Mouse (Mus musculus) midbrain, embryonic 11.5 days (tissue): ENCODE data around the gene Tmprss9. TPM values are rescaled to one million over a fixed set of nuclear protein-coding genes. Genes with fewer than 3 reads are reported as not detected.

ENCODE experiments used
- ATAC-seq: fragments of 200-750 bp; cut with Nextera tagmentation; 2 replicates; pipeline ENCODE4 v1.8.0; 2017; ENCODE audit warnings: moderate TSS enrichment, moderate library complexity; ENCODE audit not compliant: low FRiP score
- DNase-seq: peaks from one replicate; pipeline ENCODE4 v3.0.0; 2015; ENCODE audit warnings: low spot score; ENCODE audit errors: missing footprints
- H3K27ac ChIP-seq: fragments of 300-500 bp; sonication (generic); 2 replicates; pipeline ENCODE4 v1.5.1; 2014; ENCODE audit warnings: low read depth, low read length
- H3K27me3 ChIP-seq: fragments of 300-500 bp; sonication (generic); 2 replicates; pipeline ENCODE4 v1.6.1; 2014; ENCODE audit warnings: mild to moderate bottlenecking, low read length, moderate library complexity, mixed read lengths; ENCODE audit not compliant: control insufficient read depth, insufficient read depth
- H3K36me3 ChIP-seq: fragments of 300-500 bp; sonication (generic); 2 replicates; pipeline ENCODE4 v1.6.1; 2014; ENCODE audit warnings: mild to moderate bottlenecking, low read length, moderate library complexity, mixed read lengths; ENCODE audit not compliant: control insufficient read depth, insufficient read depth
- H3K4me1 ChIP-seq: fragments of 300-500 bp; sonication (generic); 2 replicates; pipeline ENCODE4 v1.6.1; 2014; ENCODE audit warnings: low read length; ENCODE audit not compliant: control insufficient read depth, insufficient read depth
- H3K4me2 ChIP-seq: fragments of 300-500 bp; sonication (generic); 2 replicates; pipeline ENCODE4 v1.6.1; 2014; ENCODE audit warnings: mild to moderate bottlenecking, moderate library complexity
- H3K4me3 ChIP-seq: fragments of 300-500 bp; sonication (generic); 2 replicates; pipeline ENCODE4 v1.5.1; 2014; ENCODE audit warnings: low read depth, low read length
- H3K9ac ChIP-seq: fragments of 300-500 bp; sonication (generic); 2 replicates; pipeline ENCODE4 v1.6.1; 2014; ENCODE audit warnings: low read length
- H3K9me3 ChIP-seq: fragments of 300-500 bp; sonication (generic); 2 replicates; pipeline ENCODE4 v1.6.1; 2016; ENCODE audit warnings: low read length; ENCODE audit not compliant: control insufficient read depth
- WGBS: fragments of 180-500 bp; shearing (Covaris S2); extraction: QIAGEN DNeasy Blood & Tissue Kit; methylation state at CpG from one replicate; pipeline ENCODE4 v1.1.7; 2014; 5-methylcytosine and 5-hydroxymethylcytosine counted together
- polyA plus RNA-seq: library from polyadenylated mRNA; unstranded; fragments of >200 nt; fragmentation: Nextera tagmentation; extraction: Ambion mirVana; gene quantifications from 2 replicates; pipeline ENCODE4 v1.2.1, GENCODE M21; 2014

Tmprss9 gene
- polyA plus RNA-seq, 1 experiment from 2014 or later, result not detected

DNA sequence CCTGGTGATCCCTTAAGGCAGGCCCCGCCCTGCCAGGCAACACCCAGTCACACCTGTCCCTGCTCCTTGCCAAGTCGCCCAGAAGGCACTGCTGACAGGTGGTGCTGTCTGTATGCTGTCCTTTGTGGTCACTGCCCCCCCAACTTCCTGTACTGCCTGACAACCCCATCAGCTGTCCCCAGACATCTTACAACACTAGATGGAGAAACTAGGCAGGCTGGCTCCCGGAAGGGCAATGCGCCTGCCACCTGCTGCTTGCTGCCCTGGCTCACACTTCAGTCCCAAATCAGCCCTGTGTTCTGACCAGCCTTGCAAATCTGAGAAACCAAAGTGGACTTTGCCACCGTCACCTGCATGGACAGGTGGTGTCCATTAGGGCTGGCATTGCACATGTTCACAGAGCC is 42.6 kb downstream of the Tmprss9 start:
- WGBS, result 91% methylated on average over 5 of the region's 5 CpGs
- DNase-seq (no peak), ATAC-seq (no peak)
- H3K4me1 ChIP-seq, result peaks cover 8% of the 10 kb centered on the region; the same call in 1 of the 2 replicates
- no peak overlapping the region for H3K4me2 ChIP-seq
- no peak overlapping the region for H3K4me3 ChIP-seq
- H3K9ac ChIP-seq, result no peak overlapping the region
- H3K36me3 ChIP-seq, result peaks cover 5% of the 10 kb centered on the region; the same call in 1 of the 2 replicates
- H3K27ac ChIP-seq, result no peak overlapping the region
- no peaks in the 10 kb centered on the region for H3K27me3 ChIP-seq
- no peaks in the 10 kb centered on the region for H3K9me3 ChIP-seq

DNA sequence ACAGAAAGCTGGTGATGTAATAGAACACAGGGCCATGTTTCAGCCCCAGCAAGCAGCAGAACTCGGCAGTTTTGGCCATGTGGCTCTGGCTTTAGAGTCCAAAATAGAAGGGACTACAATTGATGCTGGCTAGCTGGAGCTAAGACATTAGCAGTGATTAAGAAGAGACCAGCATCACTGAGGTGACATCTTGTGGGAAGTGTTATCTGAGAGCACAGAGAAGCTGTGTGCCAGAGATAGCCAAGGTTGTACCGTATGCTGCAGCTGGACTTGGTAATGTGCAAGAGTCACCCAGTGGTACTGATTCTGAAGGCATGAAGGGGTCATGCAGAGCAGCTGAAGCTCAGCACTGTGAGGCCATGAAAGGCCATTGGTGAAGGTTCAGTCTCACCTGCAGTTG is 43.6 kb downstream of the Tmprss9 start:
- Histone ChIP-seq H3K27ac (no peak overlapping the region), H3K4me1 (peaks cover 8% of the 10 kb centered on the region; the same call in 1 of the 2 replicates), H3K36me3 (peaks cover 3% of the 10 kb centered on the region; the same call in 1 of the 2 replicates), H3K9me3 (no peaks in the 10 kb centered on the region), H3K9ac (no peak overlapping the region), H3K27me3 (no peaks in the 10 kb centered on the region), H3K4me3 (no peak overlapping the region), H3K4me2 (no peak overlapping the region)
- ATAC-seq (no peak), DNase-seq (no peak)
- 90% methylated on average over 2 of the region's 2 CpGs for WGBS

- Histone ChIP-seq H3K27ac (no peak overlapping the region), H3K27me3 (no peaks in the 10 kb centered on the region), H3K36me3 (0 out of 2 replicates have a peak, but pooled peaks cover 2% of the 10 kb centered on the region), H3K4me2 (no peak overlapping the region), H3K9me3 (no peaks in the 10 kb centered on the region), H3K4me1 (peaks cover 8% of the 10 kb centered on the region; the same call in 1 of the 2 replicates), H3K4me3 (no peak overlapping the region), H3K9ac (no peak overlapping the region)
- ATAC-seq (no peak), DNase-seq (no peak)
- 94% methylated on average over 4 of the region's 4 CpGs for WGBS
Observed at GRCm38 (mm10) chr10:80915736-80916135, 44.1 kb downstream of the Tmprss9 start.

- H3K9ac ChIP-seq, result peak overlapping the region; percentile 86
- WGBS, result 2% methylated on average over 15 of the region's 15 CpGs
- peaks cover 11% of the 10 kb centered on the region; the same call in 1 of the 2 replicates for H3K4me1 ChIP-seq
- peak overlapping the region; percentile 98 for H3K4me2 ChIP-seq
- H3K27me3 ChIP-seq, result no peaks in the 10 kb centered on the region
- no peak for DNase-seq
- H3K36me3 ChIP-seq, result 0 out of 2 replicates have a peak, but pooled peaks cover 2% of the 10 kb centered on the region
- H3K4me3 ChIP-seq, result peak overlapping the region; percentile 67
- H3K27ac ChIP-seq, result peak overlapping the region; percentile 5; the same call in 1 of the 2 replicates
- ATAC-seq, result peak; percentile 52
- no peaks in the 10 kb centered on the region for H3K9me3 ChIP-seq
Observed at GRCm38 (mm10) chr10:80917336-80917778, 45.7 kb downstream of the Tmprss9 start.

- WGBS, result under 1% methylated on average over 61 of the region's 61 CpGs
- peak; percentile 96 for DNase-seq
- H3K4me2 ChIP-seq, result peak within 1 kb of the TSS; percentile 98
- H3K36me3 ChIP-seq, result 0 out of 2 replicates have a peak, but pooled peaks cover 2% of the 10 kb centered on the region
- peak within 1 kb of the TSS; percentile 5; the same call in 1 of the 2 replicates for H3K27ac ChIP-seq
- ATAC-seq, result peak; percentile 61
- no peaks in the 10 kb centered on the region for H3K27me3 ChIP-seq
- H3K4me3 ChIP-seq, result peak within 1 kb of the TSS; percentile 67
- peaks cover 11% of the 10 kb centered on the region; the same call in 1 of the 2 replicates for H3K4me1 ChIP-seq
- peak within 1 kb of the TSS; percentile 86 for H3K9ac ChIP-seq
- no peaks in the 10 kb centered on the region for H3K9me3 ChIP-seq
Observed at GRCm38 (mm10) chr10:80917779-80918434, 46.3 kb downstream of the Tmprss9 start, which contains the start of gene Lmnb2. Gene Lmnb2 (minus strand): TSS chr10:80918245.

DNA sequence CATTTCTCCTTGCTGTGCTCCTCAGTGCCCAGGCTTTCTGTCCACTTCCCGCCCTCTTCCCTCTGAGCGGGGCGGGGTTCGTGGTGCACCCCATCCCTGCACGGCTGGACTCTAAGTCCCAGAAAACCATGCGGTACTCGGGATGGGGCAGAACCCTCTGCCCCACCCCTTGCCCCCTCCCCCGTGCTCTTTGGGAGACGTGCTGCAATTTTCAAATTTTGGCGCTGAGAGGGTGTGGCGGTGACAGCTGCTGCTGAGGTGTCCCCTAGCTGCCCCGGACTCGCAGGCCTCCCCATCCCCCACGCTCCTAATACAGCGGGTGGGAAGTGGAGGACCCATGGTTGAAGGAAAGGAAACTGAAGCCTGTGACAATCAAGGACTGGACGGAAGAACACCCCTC is 50.3 kb downstream of the Tmprss9 start:
- Histone ChIP-seq H3K4me2 (peak overlapping the region; percentile 34), H3K27me3 (no peaks in the 10 kb centered on the region), H3K9me3 (no peaks in the 10 kb centered on the region), H3K27ac (no peak overlapping the region), H3K36me3 (no peaks in the 10 kb centered on the region), H3K4me1 (peaks cover 8% of the 10 kb centered on the region; the same call in 1 of the 2 replicates), H3K4me3 (peak overlapping the region; percentile 9), H3K9ac (peak overlapping the region; percentile 29)
- DNase-seq (peak; percentile 92), ATAC-seq (peak; percentile 30; the same call in 1 of the 2 replicates)
- 5% methylated on average over 16 of the region's 16 CpGs for WGBS

DNA sequence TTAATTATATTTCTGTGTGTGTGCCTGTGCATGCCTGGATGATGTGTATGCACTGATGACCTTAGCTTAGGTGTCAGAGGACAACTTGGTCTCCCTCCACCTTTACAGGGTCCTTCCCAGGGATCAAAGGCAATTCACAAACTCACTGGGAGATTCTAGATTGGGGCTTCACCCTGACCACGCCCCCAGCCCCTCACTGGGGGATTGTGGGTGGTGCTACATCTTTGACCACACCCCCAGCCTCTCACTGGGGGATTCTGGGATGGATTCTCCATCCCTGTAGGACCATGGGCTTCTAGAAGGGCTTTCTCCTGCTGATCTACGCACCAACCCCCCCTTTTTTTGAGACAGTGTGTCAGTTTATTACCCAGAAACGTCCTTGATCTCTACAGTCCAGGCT is 53.8 kb downstream of the Tmprss9 start:
- Histone ChIP-seq H3K4me3 (no peak overlapping the region), H3K27me3 (peaks cover 2% of the 10 kb centered on the region)

GRCm38 (mm10) chr10:80928586-80929298 is 57.1 kb downstream of the Tmprss9 start:
- under 1% methylated on average over 47 of the region's 48 CpGs for WGBS

More for the DNA sequence above, 53.8 kb downstream of the Tmprss9 start:
- ATAC-seq (no peak), DNase-seq (no peak)
- Histone ChIP-seq H3K9ac (no peak overlapping the region), H3K4me1 (peaks cover 18% of the 10 kb centered on the region), H3K27ac (no peak overlapping the region), H3K36me3 (no peaks in the 10 kb centered on the region), H3K4me2 (no peak overlapping the region), H3K9me3 (no peaks in the 10 kb centered on the region)
- WGBS, result 51% methylated on average over 3 of the region's 3 CpGs

More at GRCm38 (mm10) chr10:80928586-80929298, 57.1 kb downstream of the Tmprss9 start:
- Histone ChIP-seq H3K9ac (peak overlapping the region; percentile 65), H3K36me3 (no peaks in the 10 kb centered on the region), H3K4me2 (peak overlapping the region; percentile 89), H3K27me3 (peaks cover 34% of the 10 kb centered on the region), H3K4me1 (peaks cover 43% of the 10 kb centered on the region), H3K9me3 (no peaks in the 10 kb centered on the region), H3K4me3 (peak overlapping the region; percentile 40), H3K27ac (0 out of 2 replicates have a peak overlapping the region, but pooled peaks have one; percentile 35)
- ATAC-seq, result peak; percentile 51
- DNase-seq, result peak; percentile 96
